Mouse (Mus musculus) liver, postnatal 0 days (tissue): ENCODE measurements around the gene 2610301B20Rik. TPM values are rescaled to one million over a fixed set of nuclear protein-coding genes. Genes with fewer than 3 reads are reported as not detected.

ENCODE experiments used
- ATAC-seq: fragments of 200-750 bp; cut with Nextera tagmentation; 2 replicates; pipeline ENCODE4 v1.8.0; 2017; ENCODE audit warnings: mild to moderate bottlenecking, moderate library complexity
- DNase-seq: peaks from one replicate; pipeline ENCODE4 v3.0.0-alpha.2; 2016
- H3K27ac ChIP-seq: fragments of 300-500 bp; sonication (generic); 2 replicates; pipeline ENCODE4 v1.5.1; 2014; ENCODE audit warnings: antibody characterized with exemption, moderate library complexity, mild to moderate bottlenecking, low read depth
- H3K27me3 ChIP-seq: fragments of 300-500 bp; sonication (generic); 2 replicates; pipeline ENCODE4 v1.6.1; 2014; ENCODE audit warnings: low read length, control low read depth, mixed read lengths; ENCODE audit not compliant: insufficient read depth
- H3K36me3 ChIP-seq: fragments of 300-500 bp; sonication (generic); replicated peaks from 2 replicates; pipeline ENCODE4 v1.6.1; 2014; ENCODE audit warnings: mild to moderate bottlenecking, control low read depth, low read length, moderate library complexity, mixed read lengths; ENCODE audit not compliant: insufficient read depth
- H3K4me1 ChIP-seq: fragments of 300-500 bp; sonication (generic); 2 replicates; pipeline ENCODE4 v1.6.1; 2014; ENCODE audit warnings: antibody characterized with exemption, mild to moderate bottlenecking, control low read depth; ENCODE audit not compliant: insufficient read depth
- H3K4me2 ChIP-seq: fragments of 300-500 bp; sonication (generic); 2 replicates; pipeline ENCODE4 v1.6.1; 2014; ENCODE audit warnings: low read depth, mild to moderate bottlenecking, low read length, moderate library complexity, mixed read lengths
- H3K4me3 ChIP-seq: fragments of 300-500 bp; sonication (generic); 2 replicates; pipeline ENCODE4 v1.5.1; 2014; ENCODE audit warnings: low read depth, low read length
- H3K9ac ChIP-seq: fragments of 300-500 bp; sonication (generic); replicated peaks from 2 replicates; pipeline ENCODE4 v1.6.1; 2014; ENCODE audit warnings: mild to moderate bottlenecking, moderate library complexity
- H3K9me3 ChIP-seq: fragments of 300-500 bp; sonication (generic); 2 replicates; pipeline ENCODE4 v1.6.1; 2016; ENCODE audit warnings: mild to moderate bottlenecking, control low read depth, low read length, mixed read lengths
- CTCF ChIP-seq: sonication (generic); IDR thresholded peaks from 2 replicates; pipeline ENCODE4 v1.5.1; 2016; ENCODE audit warnings: antibody characterized with exemption, low read depth
- EP300 ChIP-seq: IDR thresholded peaks from 2 replicates; pipeline ENCODE4 v1.6.1; 2016; ENCODE audit warnings: antibody characterized with exemption, low read depth, mild to moderate bottlenecking
- WGBS: fragments of 180-500 bp; shearing (Covaris S2); extraction: QIAGEN DNeasy Blood & Tissue Kit; methylation state at CpG from one replicate; pipeline ENCODE4 v1.1.7; 2014; ENCODE audit not compliant: insufficient replicate concordance; 5-methylcytosine and 5-hydroxymethylcytosine counted together
- polyA plus RNA-seq: library from polyadenylated mRNA; unstranded; fragments of >200 nt; fragmentation: Nextera tagmentation; extraction: Ambion mirVana; gene quantifications from 2 replicates; pipeline ENCODE4 v1.2.1, GENCODE M21; 2015

The 2610301B20Rik gene
- polyA plus RNA-seq, 1 experiment from 2014 or later: 5.9 TPM

- TF ChIP-seq CTCF (no peak), EP300 (peak; percentile 98)
- Histone ChIP-seq H3K9ac (no peak overlapping the region), H3K36me3 (no peaks in the 10 kb centered on the region), H3K4me3 (no peak overlapping the region), H3K27ac (peak overlapping the region; percentile 85), H3K27me3 (no peaks in the 10 kb centered on the region), H3K9me3 (no peaks in the 10 kb centered on the region), H3K4me2 (peak overlapping the region; percentile 24; the same call in 1 of the 2 replicates), H3K4me1 (peaks cover 37% of the 10 kb centered on the region)
- 30% methylated on average over 2 of the region's 2 CpGs for WGBS
- peak; percentile 81 for DNase-seq
- peak; percentile 98 for ATAC-seq
These were observed 40.5 kb downstream of the 2610301B20Rik start for GRCm38 (mm10) chr4:10914766-10915165.

DNA sequence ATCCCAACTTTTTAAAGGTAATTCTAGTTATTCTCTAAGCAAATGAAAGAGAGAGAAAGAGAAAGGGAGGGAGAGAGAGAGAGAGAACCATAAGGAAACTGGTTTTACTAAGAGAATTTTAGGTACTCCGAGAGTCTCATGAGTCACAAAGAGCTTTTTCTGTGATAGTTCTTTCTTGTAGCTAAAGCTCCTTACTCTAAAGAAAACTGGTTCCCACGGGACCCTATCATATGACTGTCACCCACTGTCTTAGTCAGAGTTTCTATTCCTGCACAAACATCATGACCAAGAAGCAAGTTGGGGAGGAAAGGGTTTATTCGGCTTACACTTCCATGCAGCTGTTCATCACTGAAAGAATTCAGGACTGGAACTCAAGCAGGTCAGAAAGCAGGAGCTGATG is 41.0 kb downstream of the 2610301B20Rik start:
- Histone ChIP-seq H3K4me3 (no peak overlapping the region), H3K4me2 (no peak overlapping the region), H3K4me1 (peaks cover 42% of the 10 kb centered on the region), H3K9ac (no peak overlapping the region), H3K36me3 (no peaks in the 10 kb centered on the region), H3K27me3 (no peaks in the 10 kb centered on the region), H3K27ac (peak overlapping the region; percentile 3; the same call in 1 of the 2 replicates), H3K9me3 (no peaks in the 10 kb centered on the region)
- ATAC-seq (no peak), DNase-seq (no peak)
- no peak for TF ChIP-seq CTCF
- WGBS: 73% methylated on average over 3 of the region's 3 CpGs

DNA sequence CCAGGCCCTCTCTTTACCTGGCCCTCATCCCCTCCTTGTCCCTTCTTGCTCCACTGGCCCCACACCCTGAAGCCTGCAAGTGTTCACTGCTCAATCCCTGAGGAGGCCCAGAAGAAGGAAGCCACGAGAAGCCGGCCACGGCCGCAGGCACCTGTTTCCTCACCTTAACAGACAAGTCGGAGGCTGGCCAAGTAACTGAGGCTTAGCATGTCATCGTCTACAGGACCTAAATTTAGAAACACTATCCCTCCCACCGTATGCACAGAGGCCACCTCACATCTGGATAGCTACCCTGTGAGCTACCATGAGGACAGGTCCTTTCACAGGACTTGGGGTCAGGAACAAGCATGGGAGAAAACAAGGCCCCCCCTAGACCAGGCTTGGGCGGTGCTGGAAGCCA is 44.1 kb downstream of the 2610301B20Rik start:
- TF ChIP-seq CTCF: no peak
- H3K9me3 ChIP-seq: no peaks in the 10 kb centered on the region
- peak overlapping the region; percentile 66 for H3K27ac ChIP-seq
- DNase-seq: no peak
- H3K4me1 ChIP-seq: peaks cover 40% of the 10 kb centered on the region
- H3K9ac ChIP-seq: no peak overlapping the region
- no peak overlapping the region for H3K4me3 ChIP-seq
- WGBS: 45% methylated on average over 8 of the region's 8 CpGs
- no peaks in the 10 kb centered on the region for H3K27me3 ChIP-seq
- H3K36me3 ChIP-seq: no peaks in the 10 kb centered on the region
- H3K4me2 ChIP-seq: no peak overlapping the region
- ATAC-seq: no peak

DNA sequence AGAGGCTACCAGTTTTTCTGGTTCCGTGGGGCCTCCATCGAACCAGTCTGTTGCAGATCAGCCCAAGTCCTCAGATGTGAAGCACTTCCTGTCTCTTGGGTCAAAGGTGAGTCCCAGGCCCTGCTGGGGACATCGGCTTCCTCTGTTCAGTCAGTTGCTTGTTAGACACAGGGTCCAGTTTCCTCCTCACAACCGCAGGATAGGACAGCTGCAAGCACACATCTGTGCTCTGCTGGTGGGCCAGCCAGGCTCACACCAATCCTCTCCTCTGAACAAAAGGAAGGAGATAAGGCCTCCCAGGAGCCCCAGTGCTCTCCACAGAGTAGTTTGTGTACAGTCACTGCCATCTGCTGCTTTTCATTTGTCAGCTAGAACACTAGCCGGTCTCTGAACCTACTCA is 44.8 kb downstream of the 2610301B20Rik start:
- Histone ChIP-seq H3K36me3 (no peaks in the 10 kb centered on the region), H3K9me3 (no peaks in the 10 kb centered on the region), H3K27ac (peak overlapping the region; percentile 66), H3K9ac (no peak overlapping the region), H3K4me1 (peaks cover 40% of the 10 kb centered on the region), H3K27me3 (no peaks in the 10 kb centered on the region), H3K4me2 (no peak overlapping the region), H3K4me3 (no peak overlapping the region)
- DNase-seq (peak; percentile 44), ATAC-seq (0 out of 2 replicates have a peak, but pooled peaks have one; percentile 5)
- no peak for TF ChIP-seq CTCF
- TF ChIP-seq EP300: no peak
- WGBS: 19% methylated on average over 5 of the region's 5 CpGs

DNA sequence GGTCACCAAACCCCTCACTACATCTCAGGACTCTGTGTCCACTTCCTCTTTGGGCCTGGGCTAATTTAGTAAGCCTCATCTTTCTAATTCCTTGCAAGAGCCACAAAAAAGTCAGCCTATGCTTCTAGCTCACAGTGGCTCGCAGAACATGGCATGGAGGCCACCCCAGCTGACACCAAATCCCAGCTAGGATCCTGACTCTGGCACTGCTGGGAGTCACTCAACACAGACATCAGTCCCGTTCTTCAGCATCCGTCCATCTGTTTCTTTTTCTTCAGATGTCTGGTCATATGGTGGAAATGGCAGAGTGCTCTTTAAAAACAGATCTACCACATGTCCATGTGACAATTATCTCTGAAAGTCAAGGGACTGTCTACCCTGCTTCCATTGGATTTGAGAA is 45.2 kb downstream of the 2610301B20Rik start:
- no peak for DNase-seq
- H3K4me1 ChIP-seq: peaks cover 40% of the 10 kb centered on the region
- H3K27me3 ChIP-seq: no peaks in the 10 kb centered on the region
- no peak overlapping the region for H3K4me2 ChIP-seq
- TF ChIP-seq EP300: no peak
- TF ChIP-seq CTCF: no peak
- no peak overlapping the region for H3K9ac ChIP-seq
- no peak overlapping the region for H3K4me3 ChIP-seq
- no peak for ATAC-seq
- no peaks in the 10 kb centered on the region for H3K36me3 ChIP-seq
- peak overlapping the region; percentile 66 for H3K27ac ChIP-seq
- 77% methylated on average over 3 of the region's 3 CpGs for WGBS
- no peaks in the 10 kb centered on the region for H3K9me3 ChIP-seq

GRCm38 (mm10) chr4:10919987-10920386 is 45.7 kb downstream of the 2610301B20Rik start:
- DNase-seq (peak; percentile 11), ATAC-seq (no peak)
- no peak for TF ChIP-seq EP300
- TF ChIP-seq CTCF: no peak
- Histone ChIP-seq H3K27me3 (no peaks in the 10 kb centered on the region), H3K36me3 (no peaks in the 10 kb centered on the region), H3K4me2 (no peak overlapping the region), H3K9me3 (no peaks in the 10 kb centered on the region), H3K4me3 (no peak overlapping the region), H3K9ac (no peak overlapping the region), H3K4me1 (peaks cover 43% of the 10 kb centered on the region), H3K27ac (peak overlapping the region; percentile 19; the same call in 1 of the 2 replicates)
- WGBS: 79% methylated on average over 6 of the region's 6 CpGs

DNA sequence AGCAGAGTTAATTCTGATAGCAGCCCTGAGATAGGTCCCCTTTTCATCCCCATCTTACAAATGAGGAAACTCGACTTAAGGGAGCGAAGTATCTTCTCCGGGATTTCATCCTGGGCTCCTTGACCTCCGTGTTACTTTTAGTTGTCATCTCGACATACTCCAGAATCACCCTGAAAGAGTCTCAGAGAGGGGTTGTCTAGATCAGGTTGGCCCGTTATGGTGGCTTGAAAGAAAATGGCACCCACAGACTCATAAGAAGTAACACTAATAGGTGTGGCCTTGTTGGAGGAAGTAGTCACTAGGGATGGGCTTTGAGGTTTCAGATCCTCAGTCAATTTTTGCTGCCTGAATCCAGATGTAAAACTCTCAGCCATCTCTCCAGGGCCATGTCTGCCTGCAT is 46.3 kb downstream of the 2610301B20Rik start:
- Histone ChIP-seq H3K4me2 (no peak overlapping the region), H3K4me3 (no peak overlapping the region), H3K4me1 (peaks cover 41% of the 10 kb centered on the region), H3K36me3 (no peaks in the 10 kb centered on the region), H3K27ac (no peak overlapping the region), H3K27me3 (no peaks in the 10 kb centered on the region), H3K9me3 (no peaks in the 10 kb centered on the region), H3K9ac (no peak overlapping the region)
- WGBS: 78% methylated on average over 6 of the region's 6 CpGs
- DNase-seq (peak; percentile 8), ATAC-seq (no peak)
- TF ChIP-seq EP300 (no peak), CTCF (no peak)
